ENCODE assay signal across 9 mouse cellular contexts in the genomic region with DNA sequence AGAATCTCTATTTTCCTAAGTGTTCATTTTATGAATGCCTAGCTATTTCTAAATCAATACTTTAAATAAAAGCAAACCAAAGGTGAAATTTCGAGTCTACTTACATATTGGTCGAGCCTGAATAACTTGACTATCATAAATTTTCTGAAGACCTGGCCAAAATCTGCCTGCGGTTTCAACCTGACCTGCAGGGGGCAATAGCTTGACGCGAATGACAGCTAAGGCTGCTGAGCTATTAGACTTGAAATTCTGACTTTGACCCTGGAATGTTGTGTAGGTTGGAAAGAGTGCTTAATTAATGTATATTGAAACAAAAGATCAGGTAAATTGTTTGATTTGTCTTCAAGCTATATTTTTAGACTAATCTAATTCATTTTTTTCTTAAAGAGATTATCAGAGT.
DNase-seq lines count a peak whose midpoint lies in the region; ATAC-seq and TF ChIP-seq lines count a peak whose summit lies in the region.
"Had no signal": no experiment of that assay in that cellular context is flagged by ENCODE, and none has a peak within 500 bp of the region (broad histone marks: within the 10 kb centered on the region; RNA-seq: fewer than 3 reads in every experiment).

No protein-coding gene starts in this region.

- no peak overlapping the region for H3K4me3 ChIP-seq in hindbrain, embryonic 14.5 days (replicated peaks; ENCODE audit: low read length)
- no peak overlapping the region for H3K4me3 ChIP-seq in hindbrain, embryonic 12.5 days
- H3K4me3 ChIP-seq in ES-Bruce4 (ENCODE audit: low read depth, low read length): no peak overlapping the region
- H3K4me3 ChIP-seq in embryonic fibroblast, embryonic 13.5 days (ENCODE audit: insufficient read depth, low read length): no peak overlapping the region

- H3K27me3 ChIP-seq in hindbrain, embryonic 14.5 days (ENCODE audit: control insufficient read depth, insufficient read depth, low read length): peaks cover 7% of the 10 kb centered on the region; the same call in 1 of the 2 replicates
- H3K27me3 ChIP-seq in hindbrain, embryonic 12.5 days: peaks cover 25% of the 10 kb centered on the region
- H3K27me3 ChIP-seq in ES-Bruce4 (ENCODE audit: control insufficient read depth, insufficient read depth, low read length, poor library complexity, severe bottlenecking): peaks cover under 1% of the 10 kb centered on the region

- 0 out of 2 replicates have a peak, but pooled peaks cover 7% of the 10 kb centered on the region for H3K4me1 ChIP-seq in hindbrain, embryonic 14.5 days (replicated peaks; ENCODE audit: control insufficient read depth, insufficient read depth, low read length)
- H3K4me1 ChIP-seq in hindbrain, embryonic 12.5 days: 0 out of 2 replicates have a peak, but pooled peaks cover 6% of the 10 kb centered on the region
- H3K4me1 ChIP-seq in ES-Bruce4 (ENCODE audit: control insufficient read depth, insufficient read depth, low read length): no peaks in the 10 kb centered on the region
- H3K4me1 ChIP-seq in embryonic fibroblast, embryonic 13.5 days (ENCODE audit: control insufficient read depth, insufficient read depth, low read length): peaks cover 4% of the 10 kb centered on the region; the same call in 1 of the 2 replicates

- TF ChIP-seq CTCF in ES-Bruce4 (IDR thresholded peaks at IDR 0.05; ENCODE audit: low read depth, low read length): peak; percentile 69
- peak; percentile 73 for TF ChIP-seq CTCF in embryonic fibroblast, embryonic 13.5 days (IDR thresholded peaks at IDR 0.05; ENCODE audit: borderline replicate concordance, insufficient read depth, low read length)

- no peak for TF ChIP-seq POLR2A in ES-Bruce4 (IDR thresholded peaks at IDR 0.05; ENCODE audit: insufficient read depth, low read length)
- no peak for TF ChIP-seq POLR2A in embryonic fibroblast, embryonic 13.5 days (IDR thresholded peaks at IDR 0.05; ENCODE audit: low read depth, low read length)

- ATAC-seq in hindbrain, embryonic 14.5 days (ENCODE audit: low FRiP score): no peak
- no peak for ATAC-seq in hindbrain, embryonic 12.5 days (ENCODE audit: low FRiP score)
- no peak for ATAC-seq in monocyte, adult 5-6 weeks (replicated peaks; ENCODE audit: insufficient number of reproducible peaks, low FRiP score, low TSS enrichment, poor library complexity, severe bottlenecking)

- no peak overlapping the region for H3K9ac ChIP-seq in hindbrain, embryonic 14.5 days
- no peak overlapping the region for H3K9ac ChIP-seq in hindbrain, embryonic 12.5 days
- H3K9ac ChIP-seq in ES-Bruce4 (ENCODE audit: low read depth, poor library complexity, severe bottlenecking): no peak overlapping the region

- no peaks in the 10 kb centered on the region for H3K36me3 ChIP-seq in hindbrain, embryonic 14.5 days (replicated peaks; ENCODE audit: control insufficient read depth, insufficient read depth)
- H3K36me3 ChIP-seq in hindbrain, embryonic 12.5 days: no peaks in the 10 kb centered on the region
- no peaks in the 10 kb centered on the region for H3K36me3 ChIP-seq in ES-Bruce4 (ENCODE audit: control insufficient read depth, insufficient read depth, low read length, poor library complexity, severe bottlenecking)

- TF ChIP-seq EP300 in ES-Bruce4 (IDR thresholded peaks at IDR 0.05; ENCODE audit: insufficient read depth, low read depth, low read length): no peak

- DNase-seq in hindbrain, embryonic 14.5 days (ENCODE audit: low spot score): peak; percentile 87
- peak; percentile 81 for DNase-seq in adrenal gland, postnatal 10 days
- peak; percentile 73 to 79 for DNase-seq in layer of hippocampus, postnatal 36 days
- DNase-seq in retina, postnatal 1 day: peak; percentile 77

- WGBS in hindbrain, embryonic 14.5 days: 3% methylated on average over 5 of the region's 5 CpGs
- 4% methylated on average over 5 of the region's 5 CpGs for WGBS in hindbrain, embryonic 12.5 days

- H3K4me2 ChIP-seq in hindbrain, embryonic 14.5 days (replicated peaks): no peak overlapping the region
- no peak overlapping the region for H3K4me2 ChIP-seq in hindbrain, embryonic 12.5 days (replicated peaks)

- H3K27ac ChIP-seq in hindbrain, embryonic 14.5 days: no peak overlapping the region
- H3K27ac ChIP-seq in hindbrain, embryonic 12.5 days: no peak overlapping the region
- H3K27ac ChIP-seq in ES-Bruce4 (ENCODE audit: insufficient read depth, low read length): no peak overlapping the region
- no peak overlapping the region for H3K27ac ChIP-seq in embryonic fibroblast, embryonic 13.5 days (ENCODE audit: insufficient read depth, low read length)
- H3K27ac ChIP-seq: macrophage had no signal

- no peaks in the 10 kb centered on the region for H3K9me3 ChIP-seq in hindbrain, embryonic 14.5 days (ENCODE audit: control insufficient read depth, low read length)
- no peaks in the 10 kb centered on the region for H3K9me3 ChIP-seq in hindbrain, embryonic 12.5 days (replicated peaks)
- no peaks in the 10 kb centered on the region for H3K9me3 ChIP-seq in ES-Bruce4 (replicated peaks; ENCODE audit: control insufficient read depth, insufficient read depth, low read length, poor library complexity, severe bottlenecking)
